Mouse (Mus musculus) MEL (cell line): ENCODE results near the gene Zfp986.
"Not testable (repeated sequence)": the region's sequence is repeated elsewhere in the genome, so short reads cannot be mapped to it uniquely, and the experiment has no call there.

Source experiments
- CHD2 ChIP-seq: IDR thresholded peaks from 2 replicates; pipeline ENCODE4 v1.6.1; 2011; ENCODE audit warnings: low read length, improper control_type of control experiment
- CTCF ChIP-seq, 3 experiments: IDR thresholded peaks in 2 of 3; conservative IDR thresholded peaks in 1 of 3; 2 replicates each; pipeline ENCODE4 v1.5.1; 2011 to 2012; ENCODE audit warnings: low read length in 3 of 3, low read depth in 2 of 3, mild to moderate bottlenecking in 2 of 3, improper control_type of control experiment in 1 of 3, inconsistent platforms in 1 of 3, mixed read lengths in 1 of 3, moderate library complexity in 1 of 3; ENCODE audit not compliant: control insufficient read depth in 1 of 3, insufficient read depth in 1 of 3, poor library complexity in 1 of 3, severe bottlenecking in 1 of 3
- E2F4 ChIP-seq: IDR thresholded peaks from 2 replicates; pipeline ENCODE4 v1.6.1; 2011; ENCODE audit warnings: low read depth, low read length, improper control_type of control experiment, borderline replicate concordance
- EP300 ChIP-seq, 2 experiments: IDR thresholded peaks; 2 replicates each; pipeline ENCODE4 v1.6.1; 2011; ENCODE audit warnings: improper control_type of control experiment in 2 of 2, low read length in 2 of 2, low read depth in 1 of 2, mild to moderate bottlenecking in 1 of 2
- JUND ChIP-seq: IDR thresholded peaks from 2 replicates; pipeline ENCODE4 v1.6.1; 2011; ENCODE audit warnings: low read depth, mild to moderate bottlenecking, improper control_type of control experiment, low read length
- KAT2A ChIP-seq: conservative IDR thresholded peaks from 2 replicates; pipeline ENCODE4 v1.6.1; 2012; ENCODE audit warnings: low read depth, low read length, improper control_type of control experiment, inconsistent platforms
- MAX ChIP-seq: IDR thresholded peaks from 2 replicates; pipeline ENCODE4 v1.6.1; 2011; ENCODE audit warnings: low read length, improper control_type of control experiment
- MXI1 ChIP-seq: IDR thresholded peaks from 2 replicates; pipeline ENCODE4 v1.6.1; 2011; ENCODE audit warnings: mild to moderate bottlenecking, low read depth, low read length, improper control_type of control experiment
- ZMIZ1 ChIP-seq: IDR thresholded peaks from 2 replicates; pipeline ENCODE4 v1.6.1; 2012; ENCODE audit warnings: low read depth, mild to moderate bottlenecking, inconsistent platforms, low read length, improper control_type of control experiment, moderate library complexity

DNA sequence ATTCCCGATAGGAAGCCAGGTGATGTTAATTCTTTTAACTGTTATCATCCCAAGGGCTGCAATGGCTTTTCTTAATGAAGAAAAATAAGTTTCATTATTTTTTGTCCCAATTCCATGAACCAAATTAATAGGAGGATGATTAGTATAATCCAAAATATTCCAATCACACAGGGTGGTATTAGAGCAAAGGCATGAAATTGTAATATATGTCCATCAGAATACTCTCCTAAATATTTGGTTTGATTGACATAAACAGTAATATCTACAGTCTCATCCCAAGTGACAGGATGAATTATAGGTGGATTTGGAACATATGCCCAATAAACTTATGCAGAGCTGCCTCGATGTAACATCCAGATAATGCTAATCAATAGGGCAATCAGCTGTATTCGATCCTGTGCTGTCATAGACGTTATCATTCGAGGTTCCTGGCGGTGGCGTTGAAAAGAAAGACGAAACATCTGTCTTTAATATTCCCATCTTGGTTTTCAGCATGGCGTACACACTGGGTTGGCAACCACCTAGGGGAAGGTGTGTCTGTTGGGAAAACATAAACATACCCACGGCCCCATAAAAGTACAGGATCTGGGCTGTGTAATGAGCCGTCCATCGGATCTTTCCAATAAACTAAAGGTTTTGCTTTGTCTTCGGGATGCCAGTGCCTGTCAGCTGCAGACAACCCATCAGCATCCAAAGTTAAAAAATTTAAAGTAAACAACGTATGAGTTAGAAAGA, 37.1 kb upstream of the Zfp986 start:
- TF ChIP-seq JUND; E2F4; ZMIZ1; CHD2; CTCF (IDR thresholded peaks at IDR 0.05 in 2 of 3, conservative IDR thresholded peaks at IDR 0.05 in 1 of 3; ENCODE audit: control insufficient read depth in 1 of 3, insufficient read depth in 1 of 3, low read depth in 2 of 3, low read length in 3 of 3, poor library complexity in 1 of 3, severe bottlenecking in 1 of 3); KAT2A; MAX; EP300 (IDR thresholded peaks at IDR 0.05; ENCODE audit: low read depth in 1 of 2, low read length in 2 of 2); MXI1: not testable (repeated sequence)
